Mouse (Mus musculus): ENCODE measurements around the gene Enox1.

DNA sequence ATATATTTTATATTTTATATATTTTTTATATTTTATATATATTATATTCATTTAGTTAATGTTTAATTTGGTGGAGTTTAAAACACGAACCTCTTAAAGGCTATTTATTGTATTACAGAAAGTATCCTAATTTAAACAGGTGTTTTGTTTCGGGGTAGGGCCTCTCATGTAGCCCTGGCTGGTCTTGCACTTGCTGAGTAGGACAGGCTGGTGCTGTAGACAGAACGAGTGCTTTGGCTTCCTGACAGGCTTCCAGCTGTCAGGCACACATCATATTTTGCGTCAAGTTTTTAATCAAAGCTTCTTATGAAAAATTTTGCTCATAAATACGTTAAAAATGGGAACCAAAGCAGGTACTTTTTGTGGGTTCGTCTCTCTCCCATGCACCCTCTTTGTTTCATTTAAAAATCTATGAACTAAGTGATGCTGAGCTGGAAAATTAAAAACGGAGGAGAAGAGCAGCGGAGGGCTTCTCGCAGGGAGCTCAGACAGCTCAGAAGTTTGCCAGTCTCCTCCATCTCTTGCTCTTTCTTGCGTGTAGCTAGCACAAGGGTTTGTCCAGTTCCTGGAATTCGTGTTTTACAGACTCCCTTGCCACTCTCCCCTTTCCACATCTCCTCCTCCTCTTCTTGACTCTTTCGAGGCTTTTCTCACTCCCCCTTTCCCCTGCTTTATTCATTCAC lies 115.8 kb downstream of the Enox1 start:
- TF ChIP-seq CTCF (IDR thresholded peaks at IDR 0.05; ENCODE audit: extremely low read depth, insufficient read depth, insufficient read length, insufficient replicate concordance) (no peak), POLR2A (IDR thresholded peaks at IDR 0.05; ENCODE audit: low read depth, low read length) (no peak)

Measured in spleen, adult 2 months (tissue).